Mouse (Mus musculus) embryo, embryonic 11.5 days (tissue): ENCODE results near the gene Bcl2.

Experiments used
- DNase-seq: peaks from one replicate; pipeline ENCODE4 v3.0.0-alpha.2; 2012; ENCODE audit warnings: low read depth, low spot score

Bcl2 gene

GRCm38 (mm10) chr1:106628279-106628678, 85.8 kb downstream of the Bcl2 start:
- no peak for DNase-seq

- DNase-seq = no peak
Measured at GRCm38 (mm10) chr1:106627241-106627640, 86.8 kb downstream of the Bcl2 start.

- no peak for DNase-seq
Measured at GRCm38 (mm10) chr1:106620174-106620931, 93.7 kb downstream of the Bcl2 start.

GRCm38 (mm10) chr1:106618814-106619213, 95.3 kb downstream of the Bcl2 start:
- no peak for DNase-seq

GRCm38 (mm10) chr1:106616955-106617354, 97.1 kb downstream of the Bcl2 start:
- no peak for DNase-seq

- no peak for DNase-seq
Measured at GRCm38 (mm10) chr1:106613371-106613770, 100.7 kb downstream of the Bcl2 start.

GRCm38 (mm10) chr1:106612166-106613031, 101.7 kb downstream of the Bcl2 start:
- no peak for DNase-seq

GRCm38 (mm10) chr1:106611246-106611645, 102.8 kb downstream of the Bcl2 start:
- no peak for DNase-seq

GRCm38 (mm10) chr1:106608098-106608778, 105.8 kb downstream of the Bcl2 start:
- no peak for DNase-seq

GRCm38 (mm10) chr1:106606951-106607350, 107.1 kb downstream of the Bcl2 start:
- DNase-seq = no peak

- no peak for DNase-seq
Measured at GRCm38 (mm10) chr1:106603406-106603805, 110.7 kb downstream of the Bcl2 start.

- DNase-seq = no peak
Measured at GRCm38 (mm10) chr1:106602941-106603340, 111.1 kb downstream of the Bcl2 start.

GRCm38 (mm10) chr1:106602536-106602935, 111.5 kb downstream of the Bcl2 start:
- no peak for DNase-seq

- no peak for DNase-seq
Measured at GRCm38 (mm10) chr1:106601247-106601646, 112.8 kb downstream of the Bcl2 start.

GRCm38 (mm10) chr1:106600841-106601240, 113.2 kb downstream of the Bcl2 start:
- no peak for DNase-seq

GRCm38 (mm10) chr1:106598292-106598583, 115.8 kb downstream of the Bcl2 start:
- DNase-seq = no peak

GRCm38 (mm10) chr1:106597575-106598291, 116.3 kb downstream of the Bcl2 start:
- DNase-seq = no peak

- no peak for DNase-seq
Measured at GRCm38 (mm10) chr1:106596380-106596779, 117.7 kb downstream of the Bcl2 start.

GRCm38 (mm10) chr1:106595286-106595885, 118.7 kb downstream of the Bcl2 start:
- no peak for DNase-seq

GRCm38 (mm10) chr1:106591180-106591774, 122.8 kb downstream of the Bcl2 start:
- no peak for DNase-seq

- DNase-seq = no peak
Measured at GRCm38 (mm10) chr1:106589141-106589540, 124.9 kb downstream of the Bcl2 start.
